Mouse (Mus musculus): ENCODE data around the gene Zfp563. TPM values are rescaled to one million over a fixed set of nuclear protein-coding genes. Genes with fewer than 3 reads are reported as not detected.

Zfp563 gene
- polyA plus RNA-seq (2015; fragmentation: Nextera tagmentation; extraction: Ambion mirVana): 6.8 and 7.6 TPM in 2 replicates

DNA sequence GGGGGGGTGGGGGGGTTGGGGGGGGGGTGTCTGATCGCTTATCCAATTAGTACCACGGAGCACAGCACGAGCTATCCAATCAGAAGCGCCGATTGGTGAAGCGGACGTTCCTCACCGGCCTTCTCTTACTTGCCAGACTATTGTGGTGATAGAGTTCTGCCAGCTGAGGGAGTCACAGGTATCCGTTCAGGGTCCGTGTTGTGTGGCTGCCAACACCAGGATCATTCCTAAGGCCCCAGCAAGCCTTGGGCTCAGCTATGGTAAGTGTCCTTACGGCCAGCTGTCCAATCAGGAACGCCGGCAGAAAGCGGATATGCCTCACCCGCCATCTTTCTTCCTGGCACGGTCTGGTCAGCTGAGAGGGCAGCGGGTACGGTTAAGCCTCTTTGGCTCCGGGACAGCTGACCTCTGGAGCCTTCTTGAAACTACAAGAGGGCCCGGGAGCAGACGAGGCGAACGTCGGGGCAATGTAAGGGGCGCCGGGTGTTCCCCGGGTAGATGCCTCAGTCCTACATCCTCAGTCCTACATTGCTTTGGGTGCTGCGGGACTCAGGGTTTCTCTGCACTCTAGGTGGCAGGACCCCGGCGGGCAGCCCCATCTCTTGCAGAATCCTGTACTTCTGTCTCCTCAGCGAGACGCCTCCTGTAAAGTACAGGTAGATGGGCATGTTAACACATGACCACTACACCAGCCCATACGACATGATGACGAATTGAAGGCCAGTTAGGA, at the start of gene Zfp563:
TSS of gene Zfp563 (plus strand) at position 91 of the 730 bp plus-strand sequence.
- Histone ChIP-seq H3K27ac (ENCODE audit: low read length) (peak within 1 kb of the TSS; percentile 89), H3K4me2 (replicated peaks; ENCODE audit: low read depth, low read length) (peak within 1 kb of the TSS; percentile 60), H3K4me1 (ENCODE audit: insufficient read depth, low read depth, low read length) (peaks cover 7% of the 10 kb centered on the region; the same call in 1 of the 2 replicates), H3K4me3 (ENCODE audit: low read depth, low read length) (peak within 1 kb of the TSS; percentile 55), H3K9me3 (ENCODE audit: low read length) (no peaks in the 10 kb centered on the region), H3K27me3 (replicated peaks; ENCODE audit: insufficient read depth, low read length) (no peaks in the 10 kb centered on the region), H3K36me3 (ENCODE audit: insufficient read depth, low read length) (no peaks in the 10 kb centered on the region), H3K9ac (replicated peaks; ENCODE audit: low read depth) (peak within 1 kb of the TSS; percentile 56)
- ATAC-seq: peak; percentile 90
- peak; percentile 96 for DNase-seq (ENCODE audit: low spot score)
- peak; percentile 45 for TF ChIP-seq CTCF (IDR thresholded peaks at IDR 0.05)
- TF ChIP-seq EP300 (IDR thresholded peaks at IDR 0.05): no peak
- WGBS: 3% methylated on average over 34 of the region's 34 CpGs

DNA sequence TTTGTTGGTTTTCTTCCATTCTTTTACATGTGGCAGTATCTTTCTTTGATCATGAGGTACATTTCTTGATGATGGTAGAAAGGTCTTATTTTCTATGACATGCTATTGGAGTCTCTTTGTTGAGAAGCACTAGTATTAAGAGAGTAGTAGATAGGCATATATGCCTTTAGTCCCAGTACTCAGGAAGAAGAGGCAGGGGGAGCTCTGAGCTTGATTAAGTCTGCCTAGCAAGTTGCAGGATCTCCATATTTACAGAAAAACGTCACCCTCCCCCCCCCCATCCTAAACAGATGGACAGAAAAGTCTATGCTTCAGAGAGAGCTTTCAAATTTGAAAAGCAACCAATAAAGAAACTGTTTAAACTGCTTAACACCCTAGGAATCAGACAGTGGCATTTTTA, 30.3 kb upstream of the Zfp563 start:
- Histone ChIP-seq H3K9me3 (ENCODE audit: low read length) (no peaks in the 10 kb centered on the region), H3K4me2 (replicated peaks; ENCODE audit: low read depth, low read length) (no peak overlapping the region), H3K9ac (replicated peaks; ENCODE audit: low read depth) (no peak overlapping the region), H3K4me1 (ENCODE audit: insufficient read depth, low read depth, low read length) (no peaks in the 10 kb centered on the region), H3K36me3 (ENCODE audit: insufficient read depth, low read length) (no peaks in the 10 kb centered on the region), H3K27me3 (replicated peaks; ENCODE audit: insufficient read depth, low read length) (no peaks in the 10 kb centered on the region), H3K4me3 (ENCODE audit: low read depth, low read length) (no peak overlapping the region), H3K27ac (ENCODE audit: low read length) (no peak overlapping the region)
- DNase-seq (ENCODE audit: low spot score): peak; percentile 53
- TF ChIP-seq CTCF (IDR thresholded peaks at IDR 0.05) (peak; percentile 49), EP300 (IDR thresholded peaks at IDR 0.05) (no peak)
- 4% methylated on average over 1 of the region's 1 CpGs for WGBS
- ATAC-seq: no peak

DNA sequence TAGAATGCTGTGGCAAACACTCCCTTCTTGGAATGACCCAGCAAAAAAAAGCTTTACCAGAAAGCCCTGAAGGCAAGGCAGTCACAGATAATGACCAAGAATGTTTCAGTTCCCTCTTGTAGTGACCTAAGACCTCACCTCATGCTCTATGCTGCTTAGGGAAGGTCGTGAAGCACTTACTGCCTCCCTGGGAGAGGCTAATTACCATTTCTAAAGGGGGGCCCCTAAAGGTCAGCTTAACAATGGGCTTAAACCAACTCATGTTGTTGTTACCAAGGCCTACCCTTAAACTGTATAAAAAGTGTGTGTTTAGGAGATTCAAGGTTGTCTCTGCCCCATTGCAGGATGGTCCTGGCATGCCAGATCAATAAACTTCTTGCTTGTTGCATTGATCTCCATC, 26.1 kb upstream of the Zfp563 start:
- H3K27me3 ChIP-seq (replicated peaks; ENCODE audit: insufficient read depth, low read length): no peaks in the 10 kb centered on the region
- H3K4me1 ChIP-seq (ENCODE audit: insufficient read depth, low read depth, low read length): no peaks in the 10 kb centered on the region
- H3K4me2 ChIP-seq (replicated peaks; ENCODE audit: low read depth, low read length): no peak overlapping the region
- H3K4me3 ChIP-seq (ENCODE audit: low read depth, low read length): no peak overlapping the region
- TF ChIP-seq EP300 (IDR thresholded peaks at IDR 0.05): no peak
- no peak for TF ChIP-seq CTCF (IDR thresholded peaks at IDR 0.05)
- H3K9ac ChIP-seq (replicated peaks; ENCODE audit: low read depth): no peak overlapping the region
- no peaks in the 10 kb centered on the region for H3K36me3 ChIP-seq (ENCODE audit: insufficient read depth, low read length)
- ATAC-seq (no peak), DNase-seq (ENCODE audit: low spot score) (no peak)
- no peaks in the 10 kb centered on the region for H3K9me3 ChIP-seq (ENCODE audit: low read length)
- H3K27ac ChIP-seq (ENCODE audit: low read length): no peak overlapping the region
- 4% methylated on average over 1 of the region's 1 CpGs for WGBS

DNA sequence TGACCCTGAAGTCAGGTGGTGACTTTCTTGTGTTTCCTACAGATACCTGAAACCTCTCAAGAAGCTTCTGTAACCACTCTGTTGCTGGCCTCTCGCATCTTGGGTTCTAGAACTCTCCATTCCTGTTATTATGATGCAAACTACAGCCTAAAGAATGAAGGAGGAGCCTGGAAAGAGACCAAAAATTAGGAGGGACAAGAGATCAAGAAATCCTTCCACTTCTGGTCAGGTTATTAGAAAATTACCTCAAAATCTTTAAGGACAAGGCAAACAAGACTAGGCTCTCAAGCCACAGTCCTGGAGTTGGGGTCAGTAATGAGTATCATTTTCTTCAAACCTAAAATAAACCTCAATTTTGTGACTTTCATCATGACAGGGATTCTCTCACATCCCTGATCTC, 21.2 kb upstream of the Zfp563 start, which contains the start of gene 4921501E09Rik:
TSS of gene 4921501E09Rik (minus strand) at position 101 of the 400 bp plus-strand sequence.
- Histone ChIP-seq H3K9ac (replicated peaks; ENCODE audit: low read depth) (no peak within 1 kb of the TSS), H3K36me3 (ENCODE audit: insufficient read depth, low read length) (no peaks in the 10 kb centered on the region), H3K4me3 (ENCODE audit: low read depth, low read length) (no peak within 1 kb of the TSS), H3K4me2 (replicated peaks; ENCODE audit: low read depth, low read length) (no peak within 1 kb of the TSS), H3K4me1 (ENCODE audit: insufficient read depth, low read depth, low read length) (no peaks in the 10 kb centered on the region), H3K9me3 (ENCODE audit: low read length) (no peaks in the 10 kb centered on the region), H3K27me3 (replicated peaks; ENCODE audit: insufficient read depth, low read length) (no peaks in the 10 kb centered on the region), H3K27ac (ENCODE audit: low read length) (no peak within 1 kb of the TSS)
- ATAC-seq (no peak), DNase-seq (ENCODE audit: low spot score) (no peak)
- WGBS: 36% methylated on average over 1 of the region's 1 CpGs
- TF ChIP-seq EP300 (IDR thresholded peaks at IDR 0.05) (no peak), CTCF (IDR thresholded peaks at IDR 0.05) (no peak)

DNA sequence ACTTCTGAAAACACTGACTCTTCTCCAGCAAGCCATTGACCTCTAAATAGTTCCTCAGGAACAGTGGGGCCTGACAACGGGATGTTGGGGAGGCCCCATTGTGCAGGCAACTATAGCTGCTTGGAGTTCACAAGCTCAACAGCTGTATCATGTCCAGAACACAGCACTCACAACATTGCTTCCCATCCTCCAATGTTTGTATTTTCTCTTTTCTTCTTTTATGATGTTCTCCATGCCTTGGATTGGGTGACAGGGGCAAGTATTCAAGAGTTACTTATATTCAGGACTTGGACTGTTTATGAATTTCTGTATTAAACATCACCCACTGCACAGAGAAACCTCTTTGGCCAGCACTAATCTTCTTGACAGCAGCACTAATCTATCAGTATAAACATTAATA, 2.5 kb downstream of the Zfp563 start:
- TF ChIP-seq EP300 (IDR thresholded peaks at IDR 0.05) (peak; percentile 39; the same call in 1 of the 2 replicates), CTCF (IDR thresholded peaks at IDR 0.05) (no peak)
- Histone ChIP-seq H3K27me3 (replicated peaks; ENCODE audit: insufficient read depth, low read length) (no peaks in the 10 kb centered on the region), H3K4me2 (replicated peaks; ENCODE audit: low read depth, low read length) (no peak overlapping the region; the same call in 1 of the 2 replicates), H3K36me3 (ENCODE audit: insufficient read depth, low read length) (no peaks in the 10 kb centered on the region), H3K27ac (ENCODE audit: low read length) (peak overlapping the region; percentile 94), H3K4me1 (ENCODE audit: insufficient read depth, low read depth, low read length) (peaks cover 7% of the 10 kb centered on the region; the same call in 1 of the 2 replicates), H3K9ac (replicated peaks; ENCODE audit: low read depth) (no peak overlapping the region), H3K4me3 (ENCODE audit: low read depth, low read length) (no peak overlapping the region; the same call in 1 of the 2 replicates), H3K9me3 (ENCODE audit: low read length) (no peaks in the 10 kb centered on the region)
- WGBS: 59% methylated on average over 1 of the region's 1 CpGs
- DNase-seq (ENCODE audit: low spot score) (peak; percentile 80), ATAC-seq (peak; percentile 41)

DNA sequence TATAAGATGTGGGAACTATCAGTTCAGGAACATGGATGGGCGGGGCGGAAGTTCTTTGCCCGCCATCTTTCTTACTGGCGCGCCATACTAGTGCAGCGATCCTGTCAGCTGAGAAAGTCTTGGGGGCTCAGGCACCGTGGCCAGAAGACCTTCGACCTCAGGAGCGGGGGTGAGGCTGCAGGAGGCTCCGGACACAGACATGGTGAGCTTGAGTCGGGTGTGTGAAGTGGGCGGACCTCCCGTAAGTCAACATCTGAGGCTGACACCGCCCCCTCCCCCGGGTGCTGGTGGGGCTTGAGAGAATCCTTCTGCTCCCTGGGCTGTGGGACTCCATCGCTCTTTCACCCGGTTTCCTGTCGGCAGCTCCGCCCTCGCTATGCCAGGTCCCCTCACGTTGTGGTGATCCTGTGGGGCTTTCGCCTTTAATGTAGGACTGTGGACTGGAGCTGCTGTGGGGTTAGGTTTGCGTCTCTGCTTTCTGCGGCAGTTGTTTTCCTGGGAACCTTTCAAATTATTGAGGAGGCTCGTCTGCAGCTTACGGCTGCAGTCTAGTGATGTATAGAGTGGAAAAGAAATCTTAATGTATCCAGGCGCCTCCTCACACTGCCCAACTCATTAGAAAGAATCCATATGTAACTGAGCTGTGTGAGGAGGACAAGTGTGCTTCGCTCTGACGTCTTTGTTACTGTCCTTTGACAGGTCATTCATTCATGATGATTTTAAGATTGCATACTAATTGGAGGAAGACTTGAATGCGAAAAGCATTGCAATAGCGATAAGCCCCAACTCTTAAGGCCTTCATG, 3.5 kb downstream of the Zfp563 start:
- H3K4me2 ChIP-seq (replicated peaks; ENCODE audit: low read depth, low read length): peak overlapping the region; percentile 72
- ATAC-seq (peak; percentile 60), DNase-seq (ENCODE audit: low spot score) (peak; percentile 89)
- 2% methylated on average over 31 of the region's 31 CpGs for WGBS
- H3K4me1 ChIP-seq (ENCODE audit: insufficient read depth, low read depth, low read length): peaks cover 7% of the 10 kb centered on the region; the same call in 1 of the 2 replicates
- H3K9me3 ChIP-seq (ENCODE audit: low read length): no peaks in the 10 kb centered on the region
- peak overlapping the region; percentile 94 for H3K27ac ChIP-seq (ENCODE audit: low read length)
- peak overlapping the region; percentile 70 for H3K4me3 ChIP-seq (ENCODE audit: low read depth, low read length)
- TF ChIP-seq CTCF (IDR thresholded peaks at IDR 0.05): no peak
- TF ChIP-seq EP300 (IDR thresholded peaks at IDR 0.05): no peak
- H3K36me3 ChIP-seq (ENCODE audit: insufficient read depth, low read length): no peaks in the 10 kb centered on the region
- H3K27me3 ChIP-seq (replicated peaks; ENCODE audit: insufficient read depth, low read length): no peaks in the 10 kb centered on the region
- peak overlapping the region; percentile 69 for H3K9ac ChIP-seq (replicated peaks; ENCODE audit: low read depth)

Data from lung, postnatal 0 days (tissue).